Mouse (Mus musculus): ENCODE results near the gene Ptp4a2. TPM values are rescaled to one million over a fixed set of nuclear protein-coding genes. Genes with fewer than 3 reads are reported as not detected.

Ptp4a2 gene
- polyA plus RNA-seq, 1 experiment from 2014 or later = 272 TPM

DNA sequence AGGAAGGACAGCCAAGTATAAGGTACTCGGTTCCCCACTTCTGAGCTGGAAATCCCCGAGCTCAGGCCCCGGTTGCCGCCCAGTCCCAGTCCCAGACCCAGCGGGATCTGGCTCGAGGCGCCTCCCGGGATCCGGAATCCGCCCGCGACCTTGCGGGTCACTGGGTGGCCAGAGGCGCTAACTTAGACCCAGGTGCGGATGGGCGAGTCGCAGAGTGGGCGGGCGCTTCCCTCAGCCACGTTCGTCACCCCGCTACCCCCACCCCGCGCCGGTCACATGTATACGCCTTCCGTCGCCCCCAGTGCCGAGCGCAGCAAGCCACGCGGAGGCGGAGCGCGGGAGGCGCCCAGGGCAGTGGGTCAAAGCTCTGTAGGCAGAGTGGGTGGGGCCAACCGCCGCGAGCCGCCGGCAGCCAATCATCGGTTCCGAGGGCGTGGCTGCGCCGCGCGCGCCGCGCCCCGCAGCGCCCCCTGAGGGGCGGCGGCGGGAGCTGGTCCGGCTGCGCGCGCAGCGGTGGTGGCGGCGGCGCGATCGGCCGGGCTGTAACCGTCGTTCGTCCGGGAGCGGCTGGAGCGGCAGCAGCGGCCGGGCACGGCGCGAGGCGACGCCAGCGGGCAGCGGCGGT is 8.8 kb downstream of the Ptp4a2 start:
- Histone ChIP-seq H3K36me3 (ENCODE audit: insufficient read depth, low read length) (no peaks in the 10 kb centered on the region), H3K9ac (replicated peaks; ENCODE audit: low read length) (peak overlapping the region; percentile 99), H3K4me1 (ENCODE audit: insufficient read depth, low read length) (peaks cover 52% of the 10 kb centered on the region), H3K4me2 (replicated peaks; ENCODE audit: low read depth, low read length) (peak overlapping the region; percentile 59), H3K9me3 (ENCODE audit: low read length) (no peaks in the 10 kb centered on the region), H3K27ac (ENCODE audit: low read length) (peak overlapping the region; percentile 95), H3K4me3 (ENCODE audit: low read length) (peak overlapping the region; percentile 75), H3K27me3 (ENCODE audit: insufficient read depth, low read length) (no peaks in the 10 kb centered on the region)
- WGBS = under 1% methylated on average over 61 of the region's 83 CpGs
- ATAC-seq (ENCODE audit: low FRiP score, low TSS enrichment) = peak; percentile 98

GRCm38 (mm10) chr4:129820417-129821086 is 9.5 kb downstream of the Ptp4a2 start:
- Histone ChIP-seq H3K36me3 (ENCODE audit: insufficient read depth, low read length) (no peaks in the 10 kb centered on the region), H3K9ac (replicated peaks; ENCODE audit: low read length) (peak overlapping the region; percentile 99), H3K27ac (ENCODE audit: low read length) (peak overlapping the region; percentile 95), H3K4me1 (ENCODE audit: insufficient read depth, low read length) (peaks cover 52% of the 10 kb centered on the region), H3K27me3 (ENCODE audit: insufficient read depth, low read length) (no peaks in the 10 kb centered on the region), H3K9me3 (ENCODE audit: low read length) (no peaks in the 10 kb centered on the region), H3K4me2 (replicated peaks; ENCODE audit: low read depth, low read length) (peak overlapping the region; percentile 55), H3K4me3 (ENCODE audit: low read length) (peak overlapping the region; percentile 75)
- ATAC-seq (ENCODE audit: low FRiP score, low TSS enrichment) = peak; percentile 85
- under 1% methylated on average over 62 of the region's 79 CpGs for WGBS

DNA sequence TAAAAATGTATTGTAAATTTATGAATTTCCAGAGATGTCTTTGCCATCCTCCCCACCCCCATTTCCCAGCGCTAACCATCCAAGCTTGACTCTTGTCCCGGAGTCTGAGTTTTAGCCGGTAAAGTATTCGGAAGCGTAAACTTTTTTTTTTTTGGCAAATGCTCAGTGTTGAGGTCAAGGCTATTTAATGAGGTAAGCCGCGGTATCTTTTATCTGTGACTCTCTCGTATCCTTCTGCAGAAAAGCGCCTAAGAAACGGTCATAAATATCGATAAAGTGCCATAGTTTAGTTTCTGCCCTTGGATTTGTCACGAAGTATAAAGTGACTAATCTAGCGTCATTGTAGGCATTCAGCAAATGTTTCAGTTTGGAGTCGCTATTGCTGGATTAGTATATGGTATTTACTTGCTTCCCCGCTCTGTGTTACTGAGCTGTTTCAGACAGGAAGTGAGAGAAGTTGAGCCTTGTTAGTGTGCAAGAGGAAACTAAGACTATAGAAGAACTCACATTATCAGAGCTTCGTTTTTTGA is 10.1 kb downstream of the Ptp4a2 start:
- Histone ChIP-seq H3K36me3 (ENCODE audit: insufficient read depth, low read length) (no peaks in the 10 kb centered on the region), H3K27me3 (ENCODE audit: insufficient read depth, low read length) (no peaks in the 10 kb centered on the region), H3K4me1 (ENCODE audit: insufficient read depth, low read length) (peaks cover 52% of the 10 kb centered on the region), H3K4me2 (replicated peaks; ENCODE audit: low read depth, low read length) (peak overlapping the region; percentile 55), H3K4me3 (ENCODE audit: low read length) (peak overlapping the region; percentile 75), H3K27ac (ENCODE audit: low read length) (peak overlapping the region; percentile 95), H3K9ac (replicated peaks; ENCODE audit: low read length) (peak overlapping the region; percentile 99), H3K9me3 (ENCODE audit: low read length) (no peaks in the 10 kb centered on the region)
- under 1% methylated on average over 16 of the region's 16 CpGs for WGBS
- ATAC-seq (ENCODE audit: low FRiP score, low TSS enrichment) = no peak

DNA sequence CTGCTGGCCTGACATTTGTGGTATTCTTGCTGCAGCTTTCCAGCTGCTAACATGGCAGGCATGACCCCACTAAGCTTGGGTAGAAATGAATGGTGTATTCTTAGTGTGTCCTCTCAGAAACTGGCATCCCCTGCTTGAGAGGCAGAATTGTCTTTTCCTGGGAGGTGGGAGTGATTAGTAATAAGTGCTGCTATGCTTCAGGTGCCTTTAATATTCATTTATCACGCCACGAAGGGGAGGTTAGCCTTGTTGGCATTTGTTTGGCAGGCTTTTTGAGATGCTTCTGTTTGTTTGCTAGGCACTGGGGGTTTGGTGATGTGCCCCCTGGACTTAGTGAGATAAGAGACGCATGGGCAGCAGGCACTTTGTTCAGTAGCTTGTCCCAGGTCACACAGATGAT is 11.3 kb downstream of the Ptp4a2 start:
- 66% methylated on average over 3 of the region's 3 CpGs for WGBS
- H3K4me2 ChIP-seq (replicated peaks; ENCODE audit: low read depth, low read length) = peak overlapping the region; percentile 55
- no peak overlapping the region for H3K27ac ChIP-seq (ENCODE audit: low read length)
- H3K27me3 ChIP-seq (ENCODE audit: insufficient read depth, low read length) = no peaks in the 10 kb centered on the region
- no peak for ATAC-seq (ENCODE audit: low FRiP score, low TSS enrichment)
- peaks cover 57% of the 10 kb centered on the region for H3K4me1 ChIP-seq (ENCODE audit: insufficient read depth, low read length)
- H3K9ac ChIP-seq (replicated peaks; ENCODE audit: low read length) = peak overlapping the region; percentile 44; the same call in 1 of the 2 replicates
- H3K9me3 ChIP-seq (ENCODE audit: low read length) = no peaks in the 10 kb centered on the region
- H3K4me3 ChIP-seq (ENCODE audit: low read length) = peak overlapping the region; percentile 75
- H3K36me3 ChIP-seq (ENCODE audit: insufficient read depth, low read length) = no peaks in the 10 kb centered on the region

GRCm38 (mm10) chr4:129823216-129823810 is 12.3 kb downstream of the Ptp4a2 start:
- H3K4me1 ChIP-seq (ENCODE audit: insufficient read depth, low read length) = peaks cover 55% of the 10 kb centered on the region
- peak overlapping the region; percentile 26; the same call in 1 of the 2 replicates for H3K4me2 ChIP-seq (replicated peaks; ENCODE audit: low read depth, low read length)
- H3K27ac ChIP-seq (ENCODE audit: low read length) = no peak overlapping the region
- H3K9ac ChIP-seq (replicated peaks; ENCODE audit: low read length) = no peak overlapping the region
- 67% methylated on average over 4 of the region's 4 CpGs for WGBS
- no peaks in the 10 kb centered on the region for H3K36me3 ChIP-seq (ENCODE audit: insufficient read depth, low read length)
- no peaks in the 10 kb centered on the region for H3K27me3 ChIP-seq (ENCODE audit: insufficient read depth, low read length)
- no peaks in the 10 kb centered on the region for H3K9me3 ChIP-seq (ENCODE audit: low read length)
- ATAC-seq (ENCODE audit: low FRiP score, low TSS enrichment) = no peak
- H3K4me3 ChIP-seq (ENCODE audit: low read length) = no peak overlapping the region

GRCm38 (mm10) chr4:129827611-129828010 is 16.6 kb downstream of the Ptp4a2 start:
- Histone ChIP-seq H3K4me3 (ENCODE audit: low read length) (no peak overlapping the region), H3K27ac (ENCODE audit: low read length) (no peak overlapping the region), H3K9ac (replicated peaks; ENCODE audit: low read length) (no peak overlapping the region), H3K9me3 (ENCODE audit: low read length) (no peaks in the 10 kb centered on the region), H3K36me3 (ENCODE audit: insufficient read depth, low read length) (no peaks in the 10 kb centered on the region), H3K4me1 (ENCODE audit: insufficient read depth, low read length) (peaks cover 33% of the 10 kb centered on the region), H3K4me2 (replicated peaks; ENCODE audit: low read depth, low read length) (no peak overlapping the region), H3K27me3 (ENCODE audit: insufficient read depth, low read length) (no peaks in the 10 kb centered on the region)
- 76% methylated on average over 3 of the region's 3 CpGs for WGBS
- ATAC-seq (ENCODE audit: low FRiP score, low TSS enrichment) = no peak

DNA sequence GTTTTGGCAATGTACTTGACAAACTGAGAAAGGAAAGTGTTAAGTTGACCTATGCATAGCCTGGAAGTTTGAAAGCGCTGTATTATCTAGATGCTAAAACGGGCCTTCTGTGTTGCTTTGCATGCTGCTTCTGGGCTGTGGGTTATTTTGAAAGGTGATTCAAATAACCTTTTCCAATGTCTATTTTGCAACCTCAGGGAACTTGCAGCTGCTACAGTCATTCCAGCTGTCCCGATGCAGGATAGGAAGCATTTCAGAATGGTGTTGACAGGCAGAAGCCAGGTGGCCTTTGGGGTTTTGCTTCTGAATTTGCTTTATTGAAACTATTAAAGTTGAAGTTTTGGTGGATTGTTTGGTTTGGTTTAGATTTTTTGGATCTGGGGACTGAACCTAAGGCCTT is 17.1 kb downstream of the Ptp4a2 start:
- Histone ChIP-seq H3K9me3 (ENCODE audit: low read length) (no peaks in the 10 kb centered on the region), H3K9ac (replicated peaks; ENCODE audit: low read length) (no peak overlapping the region), H3K36me3 (ENCODE audit: insufficient read depth, low read length) (no peaks in the 10 kb centered on the region), H3K4me3 (ENCODE audit: low read length) (no peak overlapping the region), H3K4me1 (ENCODE audit: insufficient read depth, low read length) (peaks cover 31% of the 10 kb centered on the region), H3K27me3 (ENCODE audit: insufficient read depth, low read length) (no peaks in the 10 kb centered on the region), H3K4me2 (replicated peaks; ENCODE audit: low read depth, low read length) (no peak overlapping the region), H3K27ac (ENCODE audit: low read length) (no peak overlapping the region)
- WGBS = 60% methylated on average over 3 of the region's 3 CpGs
- ATAC-seq (ENCODE audit: low FRiP score, low TSS enrichment) = no peak

- no peak overlapping the region for H3K9ac ChIP-seq (replicated peaks; ENCODE audit: low read length)
- no peak overlapping the region for H3K27ac ChIP-seq (ENCODE audit: low read length)
- H3K4me1 ChIP-seq (ENCODE audit: insufficient read depth, low read length) = peaks cover 20% of the 10 kb centered on the region; the same call in 1 of the 2 replicates
- ATAC-seq (ENCODE audit: low FRiP score, low TSS enrichment) = no peak
- H3K9me3 ChIP-seq (ENCODE audit: low read length) = no peaks in the 10 kb centered on the region
- H3K27me3 ChIP-seq (ENCODE audit: insufficient read depth, low read length) = no peaks in the 10 kb centered on the region
- H3K36me3 ChIP-seq (ENCODE audit: insufficient read depth, low read length) = no peaks in the 10 kb centered on the region
- 70% methylated on average over 1 of the region's 1 CpGs for WGBS
- H3K4me3 ChIP-seq (ENCODE audit: low read length) = no peak overlapping the region
- H3K4me2 ChIP-seq (replicated peaks; ENCODE audit: low read depth, low read length) = no peak overlapping the region
Observed at GRCm38 (mm10) chr4:129829799-129830198, 18.8 kb downstream of the Ptp4a2 start.

DNA sequence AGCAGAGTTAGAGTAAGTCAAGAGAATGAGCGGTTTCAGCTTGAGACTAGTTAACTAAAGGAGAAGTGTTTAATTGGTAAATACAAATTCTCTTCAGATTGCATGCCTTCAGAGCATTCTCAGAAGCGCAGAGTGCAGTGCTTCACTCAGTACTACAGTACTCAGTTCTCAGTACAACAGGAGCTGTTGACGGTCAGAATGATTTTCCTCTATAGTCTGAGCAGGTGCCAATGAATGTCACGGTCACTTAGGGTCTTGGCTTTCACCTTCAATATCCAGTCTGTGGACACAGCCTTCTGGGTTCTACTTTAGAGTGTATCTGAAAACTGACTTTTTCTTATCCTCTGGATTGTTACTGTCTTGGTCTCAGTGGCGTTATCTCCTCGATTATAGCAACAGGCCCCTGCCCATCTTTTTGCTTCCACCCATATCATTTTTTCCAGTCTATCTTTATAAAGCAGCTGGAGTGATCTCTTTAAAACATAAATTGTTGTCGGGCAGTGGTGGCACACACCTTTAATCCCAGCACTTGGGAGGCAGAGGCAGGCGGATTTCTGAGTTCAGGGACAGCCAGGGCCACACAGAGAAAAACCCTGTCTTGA is 19.4 kb downstream of the Ptp4a2 start:
- H3K9me3 ChIP-seq (ENCODE audit: low read length) = no peaks in the 10 kb centered on the region
- no peaks in the 10 kb centered on the region for H3K27me3 ChIP-seq (ENCODE audit: insufficient read depth, low read length)
- no peaks in the 10 kb centered on the region for H3K36me3 ChIP-seq (ENCODE audit: insufficient read depth, low read length)
- H3K4me2 ChIP-seq (replicated peaks; ENCODE audit: low read depth, low read length) = no peak overlapping the region
- no peak overlapping the region for H3K4me3 ChIP-seq (ENCODE audit: low read length)
- 92% methylated on average over 8 of the region's 8 CpGs for WGBS
- no peak for ATAC-seq (ENCODE audit: low FRiP score, low TSS enrichment)
- H3K27ac ChIP-seq (ENCODE audit: low read length) = no peak overlapping the region
- H3K4me1 ChIP-seq (ENCODE audit: insufficient read depth, low read length) = peaks cover 25% of the 10 kb centered on the region; the same call in 1 of the 2 replicates
- no peak overlapping the region for H3K9ac ChIP-seq (replicated peaks; ENCODE audit: low read length)
